Mouse (Mus musculus): Measurements from ENCODE around the gene Scml4. TPM values are rescaled to one million over a fixed set of nuclear protein-coding genes. Genes with fewer than 3 reads are reported as not detected.

The Scml4 gene
- polyA plus RNA-seq, 1 experiment from 2014 or later: 10.6 TPM

DNA sequence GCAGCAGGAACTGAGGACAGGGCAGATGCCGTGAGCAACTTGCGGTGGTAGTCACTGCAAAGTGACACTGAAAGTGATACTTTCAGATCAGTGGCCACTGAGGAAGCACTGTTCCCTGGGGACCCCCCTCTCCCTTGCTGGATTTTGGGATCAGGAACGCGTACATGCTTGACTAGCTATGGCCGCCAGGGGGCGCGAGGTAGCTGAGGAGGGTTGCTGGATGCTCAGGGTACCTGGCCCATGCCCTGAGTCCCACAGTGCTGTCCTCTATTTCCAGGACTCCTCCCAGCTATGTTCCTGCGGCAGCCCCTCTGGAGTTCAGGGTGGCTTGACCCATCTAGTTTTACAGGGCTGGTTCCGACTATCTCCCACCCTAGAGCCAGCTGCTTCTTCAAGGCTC, 17.8 kb upstream of the Scml4 start:
- no peak; the same call in 1 of the 2 replicates for ATAC-seq (ENCODE audit: low FRiP score, low read depth)
- no peaks in the 10 kb centered on the region for H3K9me3 ChIP-seq
- H3K27me3 ChIP-seq: no peaks in the 10 kb centered on the region
- peaks cover under 1% of the 10 kb centered on the region for H3K36me3 ChIP-seq
- no peaks in the 10 kb centered on the region for H3K4me1 ChIP-seq (replicated peaks)
- no peak overlapping the region for H3K9ac ChIP-seq
- WGBS: 20% methylated on average over 9 of the region's 9 CpGs
- H3K27ac ChIP-seq (replicated peaks): no peak overlapping the region
- H3K4me2 ChIP-seq: no peak overlapping the region
- no peak overlapping the region for H3K4me3 ChIP-seq

DNA sequence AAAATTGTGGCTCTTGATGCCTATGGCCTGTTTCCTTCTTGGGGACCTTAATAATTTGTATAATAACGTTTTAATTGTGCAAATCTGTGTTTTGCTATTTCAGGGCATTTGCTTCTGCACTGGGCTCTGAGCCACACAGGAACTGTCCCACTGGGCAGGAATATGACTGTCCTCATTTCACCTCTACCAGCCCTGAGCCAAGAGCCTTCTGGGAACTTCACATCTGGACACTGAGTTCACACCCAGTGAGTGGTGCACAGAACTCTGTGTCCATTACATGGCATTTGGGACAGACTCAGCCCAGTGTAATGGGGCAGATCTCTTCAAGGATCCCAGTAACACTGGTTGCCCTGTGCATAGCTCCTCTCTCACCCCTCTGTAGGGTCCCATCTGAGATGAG, 16.8 kb upstream of the Scml4 start:
- Histone ChIP-seq H3K27ac (replicated peaks) (no peak overlapping the region), H3K4me2 (no peak overlapping the region), H3K27me3 (no peaks in the 10 kb centered on the region), H3K36me3 (no peaks in the 10 kb centered on the region), H3K9ac (no peak overlapping the region), H3K4me3 (no peak overlapping the region), H3K4me1 (replicated peaks) (no peaks in the 10 kb centered on the region), H3K9me3 (no peaks in the 10 kb centered on the region)
- ATAC-seq (ENCODE audit: low FRiP score, low read depth): no peak
- 76% methylated on average over 1 of the region's 1 CpGs for WGBS

DNA sequence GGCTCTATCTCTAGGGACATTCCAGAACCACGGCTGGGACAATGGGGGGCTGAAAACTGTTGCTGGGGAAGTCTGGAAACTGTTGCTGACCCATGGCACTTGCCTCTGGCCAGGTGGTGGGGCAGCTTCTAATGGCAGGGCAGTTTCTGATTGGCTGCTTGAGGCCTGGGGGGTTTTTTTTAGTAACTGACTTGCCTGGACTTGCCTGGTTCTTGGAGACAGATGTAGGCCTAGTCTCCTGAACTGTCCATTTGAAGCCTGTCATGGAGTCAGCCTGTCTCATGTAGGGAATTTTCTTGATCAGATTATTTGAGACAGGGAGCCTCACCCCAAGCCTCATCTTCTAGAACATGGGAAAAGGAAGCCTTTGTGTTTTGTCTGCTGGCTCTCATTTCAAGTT, 14.7 kb upstream of the Scml4 start:
- H3K4me1 ChIP-seq (replicated peaks): no peaks in the 10 kb centered on the region
- H3K9ac ChIP-seq: no peak overlapping the region
- no peaks in the 10 kb centered on the region for H3K36me3 ChIP-seq
- H3K9me3 ChIP-seq: no peaks in the 10 kb centered on the region
- no peak overlapping the region for H3K4me2 ChIP-seq
- no peaks in the 10 kb centered on the region for H3K27me3 ChIP-seq
- ATAC-seq (ENCODE audit: low FRiP score, low read depth): no peak
- H3K27ac ChIP-seq (replicated peaks): no peak overlapping the region
- WGBS: 62% methylated on average over 1 of the region's 1 CpGs
- no peak overlapping the region for H3K4me3 ChIP-seq

DNA sequence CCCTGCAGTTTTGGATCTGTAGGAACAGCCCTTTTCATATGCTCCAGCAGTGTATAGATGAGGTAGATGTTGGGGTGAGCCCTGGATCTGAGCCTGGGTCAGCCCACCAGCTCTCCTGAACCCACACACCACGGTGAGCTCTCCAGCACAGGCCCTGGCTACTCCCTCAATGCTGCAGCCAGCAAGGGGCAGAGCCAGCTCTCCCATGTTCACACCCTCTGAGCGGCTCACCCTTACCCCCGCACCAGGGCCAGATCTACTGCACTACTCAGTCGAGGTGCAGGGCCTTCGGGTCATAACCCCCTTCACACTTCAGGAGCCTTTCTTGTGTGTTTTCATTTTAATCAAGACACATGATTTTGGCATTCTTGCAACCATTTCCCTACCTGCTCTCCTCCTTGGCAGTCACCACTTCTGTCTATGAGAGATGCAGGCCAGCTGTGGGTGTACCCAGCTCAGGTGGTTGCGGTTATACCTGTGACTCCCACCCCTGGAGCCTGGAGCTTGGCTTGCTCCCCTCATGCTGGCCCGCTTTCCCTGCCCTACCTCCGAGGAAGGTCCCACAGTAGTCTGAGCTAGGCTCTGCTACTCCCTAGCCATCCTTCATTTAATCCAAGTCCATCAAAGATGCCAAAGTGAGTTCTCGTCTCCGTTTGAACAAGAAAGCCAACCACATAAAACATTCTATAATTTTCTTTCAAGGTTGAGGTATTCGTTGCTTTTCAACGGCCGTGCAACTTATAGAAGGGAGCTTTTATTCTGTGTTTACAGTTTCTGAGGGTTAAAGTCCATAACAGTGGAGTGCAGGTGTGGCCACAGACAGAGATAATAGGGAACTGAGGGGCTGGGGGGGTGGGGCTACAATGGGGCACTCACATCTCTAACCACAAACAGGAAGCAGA, 11.7 kb upstream of the Scml4 start:
- no peaks in the 10 kb centered on the region for H3K36me3 ChIP-seq
- H3K9me3 ChIP-seq: no peaks in the 10 kb centered on the region
- H3K27ac ChIP-seq (replicated peaks): no peak overlapping the region
- peak; percentile 27; the same call in 1 of the 2 replicates for ATAC-seq (ENCODE audit: low FRiP score, low read depth)
- no peak overlapping the region for H3K4me2 ChIP-seq
- no peaks in the 10 kb centered on the region for H3K4me1 ChIP-seq (replicated peaks)
- 92% methylated on average over 13 of the region's 13 CpGs for WGBS
- H3K4me3 ChIP-seq: no peak overlapping the region
- H3K27me3 ChIP-seq: no peaks in the 10 kb centered on the region
- H3K9ac ChIP-seq: no peak overlapping the region

DNA sequence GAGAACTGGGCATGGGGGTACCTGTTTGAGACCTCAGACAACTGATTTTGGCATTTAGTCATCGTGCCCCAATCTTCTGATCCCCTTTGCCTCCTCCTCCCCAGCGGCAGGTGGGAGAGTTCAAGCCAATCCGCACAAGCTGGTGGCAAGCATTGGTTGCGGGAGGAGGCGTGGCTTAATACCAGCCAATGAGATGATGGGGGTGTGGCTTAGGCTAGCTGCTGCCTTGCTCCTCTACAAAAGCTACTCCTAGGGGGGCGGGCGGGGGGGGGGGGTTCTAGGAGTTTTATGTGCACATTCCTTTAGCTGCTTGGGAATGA, 11.1 kb upstream of the Scml4 start:
- no peak overlapping the region for H3K9ac ChIP-seq
- H3K9me3 ChIP-seq: no peaks in the 10 kb centered on the region
- H3K4me3 ChIP-seq: no peak overlapping the region
- no peak overlapping the region for H3K4me2 ChIP-seq
- no peak for ATAC-seq (ENCODE audit: low FRiP score, low read depth)
- H3K27me3 ChIP-seq: no peaks in the 10 kb centered on the region
- no peak overlapping the region for H3K27ac ChIP-seq (replicated peaks)
- no peaks in the 10 kb centered on the region for H3K36me3 ChIP-seq
- WGBS: 91% methylated on average over 7 of the region's 7 CpGs
- no peaks in the 10 kb centered on the region for H3K4me1 ChIP-seq (replicated peaks)

DNA sequence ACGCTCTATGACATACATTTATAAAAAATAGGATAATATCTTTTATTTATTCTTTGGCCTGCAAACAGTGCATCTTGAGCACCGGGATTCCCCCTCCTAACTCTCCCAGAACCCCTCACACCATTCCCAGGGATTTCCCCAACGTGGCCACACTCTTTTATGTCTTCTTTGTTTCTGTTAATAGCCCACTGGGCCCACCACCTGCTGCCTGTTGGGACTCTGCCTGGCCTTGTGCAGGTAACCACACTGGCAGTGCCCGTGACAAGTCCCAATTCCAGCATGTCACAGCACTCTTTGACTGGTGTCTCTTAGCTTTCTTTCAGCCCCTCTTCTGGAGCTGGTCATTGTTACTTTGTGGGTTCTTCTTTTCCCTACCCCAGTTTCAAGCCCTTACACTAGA, 5.3 kb upstream of the Scml4 start:
- Histone ChIP-seq H3K27ac (replicated peaks) (no peak overlapping the region), H3K27me3 (no peaks in the 10 kb centered on the region), H3K4me1 (replicated peaks) (peaks cover 9% of the 10 kb centered on the region), H3K4me3 (no peak overlapping the region), H3K36me3 (no peaks in the 10 kb centered on the region), H3K9ac (no peak overlapping the region), H3K4me2 (no peak overlapping the region), H3K9me3 (no peaks in the 10 kb centered on the region)
- ATAC-seq (ENCODE audit: low FRiP score, low read depth): no peak
- WGBS: 46% methylated on average over 4 of the region's 4 CpGs

DNA sequence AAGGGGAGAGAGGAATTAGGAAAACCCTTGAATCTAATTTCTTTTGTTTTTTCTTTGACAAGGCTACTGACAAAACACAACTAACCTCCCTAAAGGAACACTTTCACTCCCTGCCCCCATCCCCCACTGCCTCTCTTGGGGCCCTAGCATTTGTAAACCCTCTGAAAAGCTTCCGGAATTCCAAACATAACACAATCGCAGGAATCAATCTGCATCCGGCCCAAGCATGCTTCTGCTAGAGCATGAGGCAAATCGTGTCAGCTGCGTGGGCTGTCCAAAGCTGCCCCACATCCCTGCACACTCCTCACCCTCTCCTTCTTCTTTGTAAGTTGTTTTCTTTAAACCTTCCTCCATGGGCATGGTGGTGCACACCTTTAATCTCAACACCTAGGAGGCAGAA, 4.9 kb upstream of the Scml4 start:
- Histone ChIP-seq H3K4me2 (no peak overlapping the region), H3K27ac (replicated peaks) (no peak overlapping the region), H3K4me3 (no peak overlapping the region), H3K36me3 (no peaks in the 10 kb centered on the region), H3K27me3 (no peaks in the 10 kb centered on the region), H3K9me3 (no peaks in the 10 kb centered on the region), H3K4me1 (replicated peaks) (peaks cover 13% of the 10 kb centered on the region), H3K9ac (no peak overlapping the region)
- 34% methylated on average over 5 of the region's 5 CpGs for WGBS
- no peak for ATAC-seq (ENCODE audit: low FRiP score, low read depth)

DNA sequence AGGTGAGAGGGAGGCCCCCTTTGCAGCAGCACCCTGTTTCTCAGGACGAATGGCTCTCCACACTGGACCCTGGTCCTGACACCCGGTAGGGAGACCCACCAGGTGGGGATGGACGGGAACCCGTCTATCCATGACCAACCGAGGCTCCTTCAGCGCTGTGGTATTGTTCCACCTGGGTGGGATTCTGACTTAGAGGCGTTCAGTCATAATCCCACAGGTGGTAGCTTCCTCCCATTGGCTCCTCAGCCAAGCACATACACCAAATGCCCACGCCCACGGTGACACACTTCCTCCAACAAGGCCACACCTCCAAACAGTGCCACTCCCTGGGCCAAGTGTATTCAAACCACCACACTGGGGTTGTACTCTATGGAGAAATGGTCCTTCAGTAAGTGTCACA, 3.6 kb upstream of the Scml4 start:
- WGBS: 94% methylated on average over 9 of the region's 9 CpGs
- H3K4me1 ChIP-seq (replicated peaks): peaks cover 21% of the 10 kb centered on the region
- H3K27me3 ChIP-seq: no peaks in the 10 kb centered on the region
- H3K9me3 ChIP-seq: no peaks in the 10 kb centered on the region
- no peak overlapping the region for H3K4me3 ChIP-seq
- H3K27ac ChIP-seq (replicated peaks): no peak overlapping the region
- H3K9ac ChIP-seq: no peak overlapping the region
- H3K36me3 ChIP-seq: no peaks in the 10 kb centered on the region
- no peak for ATAC-seq (ENCODE audit: low FRiP score, low read depth)
- no peak overlapping the region for H3K4me2 ChIP-seq

DNA sequence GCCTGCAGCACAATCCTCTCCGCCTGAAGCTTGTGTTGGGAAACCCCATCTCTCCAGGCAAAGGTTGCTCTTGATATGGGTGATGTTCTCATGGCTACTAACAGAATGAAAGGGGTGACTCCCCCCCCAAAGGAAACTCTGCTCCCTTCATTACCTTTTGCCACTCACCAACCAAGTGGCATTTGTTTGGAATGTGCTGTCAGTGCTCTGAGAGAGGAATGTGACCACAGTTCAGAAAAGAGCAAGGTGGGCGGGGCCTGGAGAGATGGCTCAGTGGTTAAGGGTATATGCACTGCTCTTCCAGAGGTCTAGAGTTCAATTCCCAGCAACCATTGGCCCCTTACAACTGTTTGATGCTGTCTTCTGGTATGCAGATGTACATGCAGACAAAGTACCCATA, 3.1 kb upstream of the Scml4 start:
- peaks cover 25% of the 10 kb centered on the region for H3K4me1 ChIP-seq (replicated peaks)
- no peaks in the 10 kb centered on the region for H3K36me3 ChIP-seq
- H3K9ac ChIP-seq: no peak overlapping the region
- no peaks in the 10 kb centered on the region for H3K9me3 ChIP-seq
- H3K27me3 ChIP-seq: no peaks in the 10 kb centered on the region
- no peak overlapping the region for H3K4me3 ChIP-seq
- no peak overlapping the region for H3K4me2 ChIP-seq
- H3K27ac ChIP-seq (replicated peaks): no peak overlapping the region
- ATAC-seq (ENCODE audit: low FRiP score, low read depth): no peak
- WGBS: 95% methylated on average over 2 of the region's 2 CpGs

DNA sequence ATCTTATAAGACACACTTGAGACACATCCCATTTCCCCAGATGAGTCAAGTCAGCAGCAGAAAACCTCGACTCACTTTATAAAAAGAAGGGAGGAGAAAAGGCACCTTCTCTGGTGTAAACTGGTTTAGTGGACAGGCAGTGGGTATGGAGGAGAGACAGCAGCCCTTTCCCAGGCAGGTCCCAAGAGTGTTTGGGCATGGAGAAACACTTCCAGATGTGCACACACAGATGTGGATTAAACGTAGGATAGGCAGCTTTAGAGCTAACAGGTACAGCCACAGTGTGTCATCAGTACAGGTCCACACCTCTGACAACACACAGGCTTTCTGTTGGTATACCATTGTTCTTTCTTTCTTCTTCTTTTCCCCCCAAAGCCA, 400 bp upstream of the Scml4 start:
- Histone ChIP-seq H3K9ac (peak overlapping the region; percentile 15), H3K4me3 (peak overlapping the region; percentile 36), H3K4me1 (replicated peaks) (peaks cover 46% of the 10 kb centered on the region), H3K9me3 (no peaks in the 10 kb centered on the region), H3K27me3 (no peaks in the 10 kb centered on the region), H3K4me2 (peak overlapping the region; percentile 61), H3K27ac (replicated peaks) (peak overlapping the region; percentile 81), H3K36me3 (no peaks in the 10 kb centered on the region)
- peak; percentile 27 for ATAC-seq (ENCODE audit: low FRiP score, low read depth)
- WGBS: 33% methylated on average over 2 of the region's 2 CpGs

DNA sequence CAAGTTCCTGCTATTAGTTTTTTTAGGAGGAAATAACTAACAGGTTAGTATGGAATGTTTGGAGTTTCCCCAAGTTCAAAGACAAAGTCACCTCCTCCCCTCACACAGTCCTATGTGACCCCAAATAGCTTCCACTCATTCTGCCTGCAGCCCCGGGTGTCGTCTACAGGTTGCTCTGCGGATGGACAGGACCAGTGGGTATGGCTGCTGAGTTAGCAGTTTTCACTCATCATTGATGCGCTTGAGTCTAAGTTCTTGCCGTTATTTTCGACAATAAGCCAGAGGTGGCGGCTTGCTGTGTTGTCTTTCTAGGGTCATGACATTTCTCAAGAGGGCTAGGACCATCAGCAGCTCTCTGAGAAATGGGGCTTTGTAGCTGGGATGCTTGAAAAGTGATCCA, 1.3 kb downstream of the Scml4 start:
- Histone ChIP-seq H3K4me1 (replicated peaks) (peaks cover 47% of the 10 kb centered on the region), H3K36me3 (no peaks in the 10 kb centered on the region), H3K4me2 (peak overlapping the region; percentile 36), H3K27me3 (no peaks in the 10 kb centered on the region), H3K9me3 (no peaks in the 10 kb centered on the region), H3K4me3 (peak overlapping the region; percentile 8), H3K27ac (replicated peaks) (no peak overlapping the region), H3K9ac (no peak overlapping the region)
- WGBS: 72% methylated on average over 7 of the region's 7 CpGs
- no peak for ATAC-seq (ENCODE audit: low FRiP score, low read depth)

DNA sequence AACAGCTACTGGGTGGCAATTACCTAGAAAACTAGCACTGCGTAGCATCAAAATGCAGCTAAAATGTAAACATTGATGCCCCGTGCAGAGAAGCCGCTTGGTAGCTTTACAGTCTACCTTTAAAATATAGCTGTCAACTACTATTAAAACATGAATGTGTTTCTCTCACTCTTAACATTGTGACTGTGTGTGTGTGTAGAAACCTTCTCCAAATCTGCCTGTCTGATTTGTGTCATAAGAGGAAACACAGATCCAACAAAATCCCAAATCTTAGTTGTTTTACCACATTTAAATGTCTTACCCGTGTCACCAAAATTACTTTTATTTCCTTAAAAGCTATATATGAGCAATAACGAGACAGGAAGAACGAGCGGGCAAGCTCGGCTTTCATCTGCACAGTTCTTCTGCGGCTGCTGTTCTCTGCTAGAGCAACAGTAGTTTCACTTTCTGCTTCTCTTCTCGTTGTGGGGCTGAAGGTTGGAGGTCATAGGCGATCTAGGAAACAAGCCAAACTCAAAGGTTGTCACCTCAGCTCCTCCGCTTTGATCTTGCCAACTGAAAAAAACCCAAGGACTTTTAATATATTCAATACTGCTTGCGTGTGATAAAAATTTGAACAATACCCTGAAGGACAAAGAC, 2.1 kb downstream of the Scml4 start:
- no peak overlapping the region for H3K27ac ChIP-seq (replicated peaks)
- no peaks in the 10 kb centered on the region for H3K9me3 ChIP-seq
- H3K4me2 ChIP-seq: peak overlapping the region; percentile 36
- H3K36me3 ChIP-seq: no peaks in the 10 kb centered on the region
- no peaks in the 10 kb centered on the region for H3K27me3 ChIP-seq
- no peak overlapping the region for H3K9ac ChIP-seq
- peaks cover 47% of the 10 kb centered on the region for H3K4me1 ChIP-seq (replicated peaks)
- no peak for ATAC-seq (ENCODE audit: low FRiP score, low read depth)
- H3K4me3 ChIP-seq: peak overlapping the region; percentile 8
- 70% methylated on average over 13 of the region's 13 CpGs for WGBS

All from hindbrain, embryonic 15.5 days (tissue).